In the genomic region with DNA sequence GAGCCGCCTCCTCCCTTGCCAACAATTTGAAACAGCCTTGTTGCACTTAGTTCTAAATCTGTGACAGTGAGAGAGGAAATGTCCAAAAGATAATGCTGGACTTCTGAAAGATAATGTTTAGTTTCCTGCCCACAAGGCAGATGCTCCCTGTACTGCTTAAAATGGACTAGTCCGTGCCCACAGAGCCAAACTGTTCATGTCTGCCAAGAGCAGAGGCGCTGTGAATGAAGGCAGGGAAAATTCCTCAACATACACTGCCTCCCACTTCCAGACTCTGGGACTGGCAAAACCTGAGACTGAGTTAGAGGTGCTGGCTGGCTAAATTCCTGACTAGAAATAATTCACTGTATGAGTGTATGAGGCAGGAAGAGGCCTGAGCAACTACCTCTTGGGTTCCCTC, we compare ENCODE assay signal across 8 mouse cellular contexts. TPM values are rescaled to one million over a fixed set of nuclear protein-coding genes. Genes with fewer than 3 reads are reported as not detected.
DNase-seq lines count a peak whose midpoint lies in the region; ATAC-seq and TF ChIP-seq lines count a peak whose summit lies in the region.

No protein-coding gene starts in this region.

- TF ChIP-seq CTCF in heart, adult 2 months (IDR thresholded peaks at IDR 0.05) = no peak
- no peak for TF ChIP-seq CTCF in lung, postnatal 0 days (IDR thresholded peaks at IDR 0.05)
- no peak for TF ChIP-seq CTCF in olfactory bulb, adult 2 months (IDR thresholded peaks at IDR 0.05; ENCODE audit: insufficient read depth, low read depth, low read length)

- 14% methylated on average over 3 of the region's 3 CpGs for WGBS in heart, adult 2 months
- 42% methylated on average over 3 of the region's 3 CpGs for WGBS in lung, postnatal 0 days
- 13% methylated on average over 3 of the region's 3 CpGs for WGBS in olfactory bulb, adult 2 months
- WGBS in intestine, embryonic 15.5 days = 61% methylated on average over 3 of the region's 3 CpGs
- 61% methylated on average over 3 of the region's 3 CpGs for WGBS in intestine, embryonic 16.5 days

- no peak overlapping the region for H3K4me3 ChIP-seq in heart, adult 2 months
- no peak overlapping the region for H3K4me3 ChIP-seq in lung, postnatal 0 days (ENCODE audit: low read depth, low read length)
- no peak overlapping the region for H3K4me3 ChIP-seq in olfactory bulb, adult 2 months (ENCODE audit: insufficient read depth, low read depth, low read length)
- H3K4me3 ChIP-seq in intestine, embryonic 15.5 days (replicated peaks) = no peak overlapping the region
- no peak overlapping the region for H3K4me3 ChIP-seq in intestine, embryonic 16.5 days (ENCODE audit: low read length)

- H3K9ac ChIP-seq in heart, adult 2 months (ENCODE audit: low read depth, low read length) = peak overlapping the region; percentile 8; the same call in 1 of the 2 replicates
- H3K9ac ChIP-seq in lung, postnatal 0 days (replicated peaks; ENCODE audit: low read depth) = no peak overlapping the region
- H3K9ac ChIP-seq in intestine, embryonic 15.5 days = no peak overlapping the region
- no peak overlapping the region for H3K9ac ChIP-seq in intestine, embryonic 16.5 days (ENCODE audit: low read depth, low read length)

- peak overlapping the region; percentile 43 for H3K27ac ChIP-seq in heart, adult 2 months
- peak overlapping the region; percentile 54; the same call in 1 of the 2 replicates for H3K27ac ChIP-seq in lung, postnatal 0 days (ENCODE audit: low read length)
- peak overlapping the region; percentile 86 for H3K27ac ChIP-seq in olfactory bulb, adult 2 months (ENCODE audit: insufficient read depth, low read depth, low read length)
- H3K27ac ChIP-seq in intestine, embryonic 15.5 days = no peak overlapping the region
- no peak overlapping the region for H3K27ac ChIP-seq in intestine, embryonic 16.5 days (ENCODE audit: low read length)

- H3K4me1 ChIP-seq in heart, adult 2 months (ENCODE audit: control insufficient read depth, insufficient read depth, low read length) = peaks cover 15% of the 10 kb centered on the region
- peaks cover 7% of the 10 kb centered on the region; the same call in 1 of the 2 replicates for H3K4me1 ChIP-seq in lung, postnatal 0 days (ENCODE audit: insufficient read depth, low read depth, low read length)
- H3K4me1 ChIP-seq in olfactory bulb, adult 2 months (ENCODE audit: control insufficient read depth, insufficient read depth, low read length) = peaks cover 17% of the 10 kb centered on the region
- peaks cover 14% of the 10 kb centered on the region for H3K4me1 ChIP-seq in intestine, embryonic 15.5 days (replicated peaks)
- peaks cover 10% of the 10 kb centered on the region for H3K4me1 ChIP-seq in intestine, embryonic 16.5 days (ENCODE audit: control insufficient read depth, insufficient read depth, low read length)

- intact Hi-C loops in heart, adult 2 months (cut with DNase I) = loop anchor here (2.0 kb wide), 1 partner anchor 54 kb away; no protein-coding TSS in a partner anchor

- no peaks in the 10 kb centered on the region for H3K9me3 ChIP-seq in lung, postnatal 0 days (ENCODE audit: low read length)
- no peaks in the 10 kb centered on the region for H3K9me3 ChIP-seq in intestine, embryonic 15.5 days
- no peaks in the 10 kb centered on the region for H3K9me3 ChIP-seq in intestine, embryonic 16.5 days (ENCODE audit: control insufficient read depth, low read length)

- peak; percentile 41; the same call in 1 of the 2 replicates for ATAC-seq in lung, postnatal 0 days
- peak; percentile 85 for ATAC-seq in frontal cortex, adult (ENCODE audit: low TSS enrichment)
- no peak for ATAC-seq in intestine, embryonic 15.5 days
- ATAC-seq in intestine, embryonic 16.5 days = no peak

- no peak overlapping the region for H3K4me2 ChIP-seq in lung, postnatal 0 days (replicated peaks; ENCODE audit: low read depth, low read length)
- no peak overlapping the region for H3K4me2 ChIP-seq in intestine, embryonic 15.5 days (replicated peaks)
- H3K4me2 ChIP-seq in intestine, embryonic 16.5 days (ENCODE audit: low read depth, low read length) = no peak overlapping the region

- H3K36me3 ChIP-seq in heart, adult 2 months (ENCODE audit: control insufficient read depth, insufficient read depth, low read length) = peaks cover 10% of the 10 kb centered on the region
- no peaks in the 10 kb centered on the region for H3K36me3 ChIP-seq in lung, postnatal 0 days (ENCODE audit: insufficient read depth, low read length)
- no peaks in the 10 kb centered on the region for H3K36me3 ChIP-seq in intestine, embryonic 15.5 days
- H3K36me3 ChIP-seq in intestine, embryonic 16.5 days (ENCODE audit: control insufficient read depth, insufficient read depth, low read length) = no peaks in the 10 kb centered on the region

- no peaks in the 10 kb centered on the region for H3K27me3 ChIP-seq in heart, adult 2 months (ENCODE audit: control insufficient read depth, insufficient read depth, low read length)
- no peaks in the 10 kb centered on the region for H3K27me3 ChIP-seq in lung, postnatal 0 days (replicated peaks; ENCODE audit: insufficient read depth, low read length)
- no peaks in the 10 kb centered on the region for H3K27me3 ChIP-seq in intestine, embryonic 15.5 days (replicated peaks)
- no peaks in the 10 kb centered on the region for H3K27me3 ChIP-seq in intestine, embryonic 16.5 days (replicated peaks; ENCODE audit: control insufficient read depth, insufficient read depth, low read length)

- H3K79me2 ChIP-seq in heart, adult 2 months (replicated peaks; ENCODE audit: control insufficient read depth, insufficient read depth, low read length) = no peaks in the 10 kb centered on the region; the same call in 1 of the 2 replicates

- no peak for TF ChIP-seq POLR2A in heart, adult 2 months (IDR thresholded peaks at IDR 0.05; ENCODE audit: insufficient read depth, low read depth, low read length)
- no peak for TF ChIP-seq POLR2A in olfactory bulb, adult 2 months (IDR thresholded peaks at IDR 0.05; ENCODE audit: insufficient read depth, low read depth, low read length)

- TF ChIP-seq EP300 in heart, adult 2 months (IDR thresholded peaks at IDR 0.05; ENCODE audit: insufficient read depth, low read depth, low read length) = no peak
- no peak for TF ChIP-seq EP300 in lung, postnatal 0 days (IDR thresholded peaks at IDR 0.05)

- DNase-seq in heart, adult 2 months = no peak
- DNase-seq in heart, postnatal 4 days = no peak
- DNase-seq in lung, postnatal 0 days (ENCODE audit: low spot score) = no peak
- DNase-seq in lung, adult 18-20 months = no peak

RNA-seq across cellular contexts. Expression of gene Fam171a1, which starts 58.6 kb away (rescaled TPM):
- total RNA-seq in heart, adult 2 months (2021) = 10 to 100 TPM; 14.1 to 14.3 TPM
- polyA plus RNA-seq in heart, adult 2 months (2012; rRNA removed) = 10.8 and 19.2 TPM in 2 replicates
- 10 to 100 TPM; 36.0 to 36.5 TPM for total RNA-seq in heart, postnatal 4 days (2021)
- 39.6 and 44.7 TPM in 2 replicates for polyA plus RNA-seq in lung, postnatal 0 days (2015; fragmentation: Nextera tagmentation; extraction: Ambion mirVana)
- not detected in 2 replicates for polyA plus RNA-seq in olfactory bulb, adult 2 months (2012; ENCODE audit: insufficient read depth, insufficient read length, low replicate concordance, missing spikeins)
- 27.5 and 28.1 TPM in 2 replicates for polyA plus RNA-seq in intestine, embryonic 15.5 days (2015; fragmentation: Nextera tagmentation; extraction: Ambion mirVana)
- 19.4 and 21.3 TPM in 2 replicates for polyA plus RNA-seq in intestine, embryonic 16.5 days (2015; fragmentation: Nextera tagmentation; extraction: Ambion mirVana)

Comparison
In these comparisons a context has a peak if more than half of its experiments do, and no peak if none do; other contexts are left out.
1. H3K27ac ChIP-seq: peak in heart, adult 2 months (single experiment), lung, postnatal 0 days (single experiment) and olfactory bulb, adult 2 months (single experiment); none in intestine, embryonic 15.5 days (single experiment) and intestine, embryonic 16.5 days (single experiment).
2. ATAC-seq: peak in lung, postnatal 0 days (single experiment) and frontal cortex, adult (single experiment); none in intestine, embryonic 15.5 days (single experiment) and intestine, embryonic 16.5 days (single experiment).